Mouse (Mus musculus) cerebellum, adult 2 months (tissue): ENCODE results near the gene Itgb6. TPM values are rescaled to one million over a fixed set of nuclear protein-coding genes. Genes with fewer than 3 reads are reported as not detected.

Source experiments
- DNase-seq, 2 experiments: peaks; one replicate each; pipeline ENCODE4 v3.0.0; 2021
- H3K27ac ChIP-seq: fragments of 200-500 bp; 2 replicates; pipeline ENCODE4 v1.5.1; 2012; ENCODE audit warnings: low read length, control low read depth, inconsistent platforms; ENCODE audit not compliant: insufficient read depth
- H3K27me3 ChIP-seq: fragments of 200-500 bp; 2 replicates; pipeline ENCODE4 v1.6.1; 2012; ENCODE audit warnings: inconsistent platforms, mild to moderate bottlenecking, low read length, moderate library complexity; ENCODE audit not compliant: control insufficient read depth, insufficient read depth
- H3K4me1 ChIP-seq: fragments of 200-500 bp; 2 replicates; pipeline ENCODE4 v1.6.1; 2011; ENCODE audit warnings: low read length; ENCODE audit not compliant: control insufficient read depth, insufficient read depth
- H3K4me3 ChIP-seq: fragments of 200-500 bp; replicated peaks from 2 replicates; pipeline ENCODE3; 2011; ENCODE audit warnings: mild to moderate bottlenecking, low read depth, low read length, control low read depth; ENCODE audit not compliant: insufficient read depth
- CTCF ChIP-seq: fragments of 200-500 bp; IDR thresholded peaks from 2 replicates; pipeline ENCODE4 v1.5.1; 2011; ENCODE audit warnings: low read depth, mild to moderate bottlenecking, control low read depth, low read length, moderate library complexity, borderline replicate concordance; ENCODE audit not compliant: insufficient read depth
- POLR2A ChIP-seq: fragments of 200-500 bp; IDR thresholded peaks from 2 replicates; pipeline ENCODE4 v1.6.1; 2011; ENCODE audit warnings: low read length, control low read depth, borderline replicate concordance; ENCODE audit not compliant: insufficient read depth
- WGBS: fragments of 180-500 bp; shearing (Covaris S2); methylation state at CpG from one replicate; pipeline ENCODE4 v1.1.7; 2018; 5-methylcytosine and 5-hydroxymethylcytosine counted together
- polyA plus RNA-seq: library from polyadenylated mRNA; depleted of rRNA; stranded (reverse); fragments of >200 nt; gene quantifications from 2 replicates; pipeline ENCODE4 v1.2.3, GENCODE M21; 2012

The Itgb6 gene
- polyA plus RNA-seq, 1 experiment = 0.28 TPM

GRCm38 (mm10) chr2:60688944-60689615 is 33.4 kb downstream of the Itgb6 start:
- H3K27me3 ChIP-seq = no peaks in the 10 kb centered on the region
- no peak for TF ChIP-seq POLR2A
- no peak for TF ChIP-seq CTCF
- H3K4me3 ChIP-seq = no peak overlapping the region
- DNase-seq = no peak
- no peaks in the 10 kb centered on the region for H3K4me1 ChIP-seq
- H3K27ac ChIP-seq = no peak overlapping the region
- WGBS = 44% methylated on average over 14 of the region's 14 CpGs

GRCm38 (mm10) chr2:60688150-60688549 is 34.3 kb downstream of the Itgb6 start:
- Histone ChIP-seq H3K4me1 (no peaks in the 10 kb centered on the region), H3K4me3 (no peak overlapping the region), H3K27me3 (no peaks in the 10 kb centered on the region), H3K27ac (no peak overlapping the region)
- no peak for TF ChIP-seq POLR2A
- TF ChIP-seq CTCF = no peak
- no peak for DNase-seq
- WGBS = 93% methylated on average over 1 of the region's 1 CpGs

- DNase-seq = no peak
Observed at GRCm38 (mm10) chr2:60685973-60686372, 36.5 kb downstream of the Itgb6 start.

GRCm38 (mm10) chr2:60684168-60684567 is 38.3 kb downstream of the Itgb6 start:
- no peak overlapping the region for H3K4me3 ChIP-seq
- no peaks in the 10 kb centered on the region for H3K27me3 ChIP-seq
- TF ChIP-seq CTCF (no peak), POLR2A (no peak)
- no peak for DNase-seq
- no peaks in the 10 kb centered on the region for H3K4me1 ChIP-seq
- 80% methylated on average over 3 of the region's 3 CpGs for WGBS
- H3K27ac ChIP-seq = no peak overlapping the region

More at GRCm38 (mm10) chr2:60685973-60686372, 36.5 kb downstream of the Itgb6 start:
- Histone ChIP-seq H3K27me3 (no peaks in the 10 kb centered on the region), H3K4me3 (no peak overlapping the region), H3K27ac (no peak overlapping the region), H3K4me1 (no peaks in the 10 kb centered on the region)
- TF ChIP-seq CTCF = no peak
- TF ChIP-seq POLR2A = no peak

- Histone ChIP-seq H3K4me1 (no peaks in the 10 kb centered on the region), H3K27me3 (no peaks in the 10 kb centered on the region), H3K4me3 (no peak overlapping the region), H3K27ac (no peak overlapping the region)
- no peak for TF ChIP-seq CTCF
- 77% methylated on average over 2 of the region's 2 CpGs for WGBS
- no peak for DNase-seq
Observed at GRCm38 (mm10) chr2:60682554-60682953, 39.9 kb downstream of the Itgb6 start.

- TF ChIP-seq POLR2A (no peak), CTCF (no peak)
- WGBS = 80% methylated on average over 7 of the region's 7 CpGs
- no peaks in the 10 kb centered on the region for H3K27me3 ChIP-seq
- no peak for DNase-seq
- H3K4me3 ChIP-seq = no peak overlapping the region
- no peaks in the 10 kb centered on the region for H3K4me1 ChIP-seq
- H3K27ac ChIP-seq = no peak overlapping the region
Observed at GRCm38 (mm10) chr2:60674413-60674812, 48.0 kb downstream of the Itgb6 start.

GRCm38 (mm10) chr2:60672973-60673954 is 49.2 kb downstream of the Itgb6 start:
- no peaks in the 10 kb centered on the region for H3K4me1 ChIP-seq
- 69% methylated on average over 17 of the region's 17 CpGs for WGBS
- no peaks in the 10 kb centered on the region for H3K27me3 ChIP-seq
- TF ChIP-seq POLR2A = no peak
- no peak for TF ChIP-seq CTCF
- H3K27ac ChIP-seq = no peak overlapping the region
- DNase-seq = no peak
- no peak overlapping the region for H3K4me3 ChIP-seq

- Histone ChIP-seq H3K4me3 (no peak overlapping the region), H3K27me3 (no peaks in the 10 kb centered on the region), H3K4me1 (no peaks in the 10 kb centered on the region), H3K27ac (no peak overlapping the region)
- TF ChIP-seq CTCF (no peak), POLR2A (no peak)
- DNase-seq = no peak
- WGBS = 97% methylated on average over 1 of the region's 1 CpGs
Observed at GRCm38 (mm10) chr2:60671215-60671614, 51.2 kb downstream of the Itgb6 start.
